Mouse (Mus musculus) liver, embryonic 14.5 days (tissue): ENCODE measurements around the gene Bphl.

Experiments used
- CTCF ChIP-seq: IDR thresholded peaks from 2 replicates; pipeline ENCODE4 v1.5.1; 2016; ENCODE audit warnings: antibody characterized with exemption, low read depth, control low read depth
- EP300 ChIP-seq: IDR thresholded peaks from 2 replicates; pipeline ENCODE4 v1.6.1; 2016; ENCODE audit warnings: antibody characterized with exemption, low read depth

GRCm38 (mm10) chr13:34118816-34119215 is 81.4 kb downstream of the Bphl start:
- TF ChIP-seq EP300 (peak; percentile 86), CTCF (no peak)
